Mouse (Mus musculus) thymus, adult 2 months (tissue): ENCODE measurements around the gene Exoc4.

Experiments used
- CTCF ChIP-seq: fragments of 200-500 bp; IDR thresholded peaks from 2 replicates; pipeline ENCODE4 v1.5.1; 2012; ENCODE audit warnings: mild to moderate bottlenecking, control low read depth, low read length, moderate library complexity, borderline replicate concordance; ENCODE audit not compliant: control insufficient read depth, poor library complexity, insufficient read depth; ENCODE audit errors: extremely low read depth
- POLR2A ChIP-seq: fragments of 200-500 bp; IDR thresholded peaks from 2 replicates; pipeline ENCODE4 v1.6.1; 2012; ENCODE audit warnings: mild to moderate bottlenecking, low read length, control low read depth, moderate library complexity; ENCODE audit not compliant: control insufficient read depth, poor library complexity, insufficient read depth; ENCODE audit errors: extremely low read depth

DNA sequence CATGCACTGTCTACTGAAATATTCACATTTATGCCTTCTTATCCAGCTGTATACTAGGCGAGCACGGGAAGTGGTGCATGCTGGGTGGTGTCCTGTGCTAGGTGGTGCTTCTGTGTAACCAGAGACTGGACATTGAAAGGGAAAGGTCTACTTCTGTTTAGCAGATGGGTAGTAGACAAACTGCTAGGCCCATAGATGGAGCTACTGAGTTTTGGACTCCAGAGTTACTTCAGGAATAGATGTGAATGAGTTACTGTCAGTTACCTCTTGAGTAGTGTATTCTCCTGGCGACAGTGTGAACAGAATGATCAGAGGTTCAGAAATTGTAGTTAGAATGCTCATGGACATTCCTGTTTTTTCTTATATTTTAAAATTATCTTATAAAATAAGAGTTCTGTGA, 48.7 kb downstream of the Exoc4 start:
- TF ChIP-seq CTCF (no peak), POLR2A (no peak)
